Mouse (Mus musculus) myocyte (in vitro differentiated cells): Measurements from ENCODE around the gene Scn10a.

ENCODE experiments used
- CEBPB ChIP-seq: IDR thresholded peaks from 2 replicates; pipeline ENCODE4 v1.6.1; 2011; ENCODE audit warnings: mild to moderate bottlenecking, moderate library complexity; ENCODE audit not compliant: poor library complexity, insufficient read depth, severe bottlenecking
- E2F4 ChIP-seq: IDR thresholded peaks from one replicate; pipeline ENCODE4 v1.6.1; 2011; ENCODE audit warnings: mild to moderate bottlenecking, control low read depth, moderate library complexity; ENCODE audit not compliant: insufficient read depth
- MAX ChIP-seq: IDR thresholded peaks from one replicate; pipeline ENCODE4 v1.6.1; 2011; ENCODE audit warnings: low read depth, mild to moderate bottlenecking, control low read depth
- MYOD1 ChIP-seq, 3 experiments: IDR thresholded peaks; one replicate each; pipeline ENCODE4 v1.6.1; 2011; ENCODE audit warnings: control low read depth in 2 of 3, low read depth in 2 of 3, mild to moderate bottlenecking in 2 of 3, moderate library complexity in 1 of 3; ENCODE audit not compliant: insufficient read length in 2 of 3, control insufficient read depth in 1 of 3
- MYOG ChIP-seq, 3 experiments: IDR thresholded peaks; one replicate each; pipeline ENCODE4 v1.6.1; 2011; ENCODE audit warnings: control low read depth in 2 of 3, low read depth in 2 of 3, mild to moderate bottlenecking in 2 of 3; ENCODE audit not compliant: insufficient read length in 2 of 3, control insufficient read depth in 1 of 3, insufficient read depth in 1 of 3
- POLR2A ChIP-seq: IDR thresholded peaks from one replicate; pipeline ENCODE4 v1.6.1; 2011; ENCODE audit warnings: low read depth, mild to moderate bottlenecking, control low read depth, moderate library complexity; ENCODE audit not compliant: insufficient read length
- POLR2AphosphoS2 ChIP-seq: IDR thresholded peaks from one replicate; pipeline ENCODE4 v1.6.1; 2011; ENCODE audit warnings: low read depth, control low read depth; ENCODE audit not compliant: insufficient read length
- REST ChIP-seq: IDR thresholded peaks from one replicate; pipeline ENCODE4 v1.6.1; 2011; ENCODE audit warnings: mild to moderate bottlenecking, control low read depth, moderate library complexity; ENCODE audit not compliant: insufficient read depth, insufficient read length
- SRF ChIP-seq: IDR thresholded peaks from one replicate; pipeline ENCODE4 v1.6.1; 2011; ENCODE audit warnings: low read depth; ENCODE audit not compliant: control insufficient read depth, insufficient read length
- TCF12 ChIP-seq: IDR thresholded peaks from one replicate; pipeline ENCODE4 v1.6.1; 2011; ENCODE audit warnings: mild to moderate bottlenecking, control low read depth; ENCODE audit not compliant: poor library complexity, insufficient read depth, severe bottlenecking
- TCF3 ChIP-seq: IDR thresholded peaks from one replicate; pipeline ENCODE4 v1.6.1; 2011; ENCODE audit warnings: low read depth, control low read depth; ENCODE audit not compliant: insufficient read length
- USF1 ChIP-seq: IDR thresholded peaks from one replicate; pipeline ENCODE4 v1.6.1; 2011; ENCODE audit warnings: low read depth, mild to moderate bottlenecking, control low read depth, moderate library complexity

DNA sequence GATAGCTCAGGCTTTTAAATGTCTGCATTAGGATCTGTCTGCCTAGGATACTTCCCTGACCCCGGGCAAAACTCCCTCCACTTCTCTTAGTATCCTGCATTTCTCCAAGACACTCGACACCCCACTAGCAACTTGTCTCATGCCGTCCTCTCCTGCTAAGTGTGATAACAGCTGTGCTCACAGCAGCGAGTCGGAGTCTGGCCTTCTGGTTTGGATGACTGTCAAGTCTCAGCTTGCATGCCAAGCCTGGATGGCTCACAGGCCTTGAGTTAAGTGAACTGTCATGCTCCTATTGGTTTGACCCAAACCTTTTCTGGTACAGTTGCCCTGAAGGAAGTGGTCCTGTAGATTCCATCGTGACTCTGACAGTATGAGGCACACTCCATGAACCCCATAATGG lies 63.0 kb downstream of the Scn10a start:
- TF ChIP-seq TCF12 (peak; percentile 7), CEBPB (no peak), POLR2A (no peak), E2F4 (no peak), SRF (no peak), MYOG (IDR thresholded peaks at IDR 0.05; ENCODE audit: control insufficient read depth in 1 of 3, insufficient read depth in 1 of 3, insufficient read length in 2 of 3, low read depth in 2 of 3) (peak; percentile 61 to 86 (median 79)), POLR2AphosphoS2 (no peak), USF1 (no peak), MAX (no peak), MYOD1 (IDR thresholded peaks at IDR 0.05; ENCODE audit: control insufficient read depth in 1 of 3, insufficient read length in 2 of 3, low read depth in 2 of 3) (peak in 2 of 3 experiments; percentile 79 to 82), TCF3 (no peak), REST (no peak)
